Mouse (Mus musculus) T-helper 1 cell (primary cell): Measurements from ENCODE around the gene Ccdc142.

Experiments
- in situ Hi-C: fragments of 300-600 bp; cut with MboI, MseI; formaldehyde crosslinking; loops from one replicate; pipeline ENCODE4 v1.15.1; 2025; ENCODE audit warnings: high pct_unique_total_duplicates

The Ccdc142 gene

GRCm38 (mm10) chr6:83084477-83084876 lies 16.9 kb upstream of the Ccdc142 start:
- in situ Hi-C loops, result no loop called here

- in situ Hi-C loops, result no loop called here
These were observed 15.0 kb upstream of the Ccdc142 start, which contains the start of gene Lbx2 for GRCm38 (mm10) chr6:83086121-83087035. Lbx2 (plus strand) TSS chr6:83086367.

GRCm38 (mm10) chr6:83087205-83087925 lies 14.0 kb upstream of the Ccdc142 start:
- in situ Hi-C loops, result no loop called here

GRCm38 (mm10) chr6:83087926-83088260 lies 13.5 kb upstream of the Ccdc142 start:
- in situ Hi-C loops, result no loop called here

GRCm38 (mm10) chr6:83092416-83093127 lies 8.8 kb upstream of the Ccdc142 start:
- in situ Hi-C loops, result no loop called here

- in situ Hi-C loops, result no loop called here
These were observed 5.4 kb upstream of the Ccdc142 start for GRCm38 (mm10) chr6:83095968-83096367.

- in situ Hi-C loops, result no loop called here
These were observed 3.0 kb upstream of the Ccdc142 start for GRCm38 (mm10) chr6:83098411-83098810.

GRCm38 (mm10) chr6:83101688-83102556 lies 521 bp downstream of the Ccdc142 start:
- in situ Hi-C loops, result loop anchor here (5.0 kb wide), 1 partner anchor 180 kb away; no protein-coding TSS in a partner anchor

- in situ Hi-C loops, result loop anchor here (5.0 kb wide), 1 partner anchor 181 kb away; no protein-coding TSS in a partner anchor
These were observed 1.8 kb downstream of the Ccdc142 start for GRCm38 (mm10) chr6:83103130-83103650.

- in situ Hi-C loops, result loop anchor here (5.0 kb wide), 1 partner anchor 182 kb away; no protein-coding TSS in a partner anchor
These were observed 2.8 kb downstream of the Ccdc142 start for GRCm38 (mm10) chr6:83104158-83104557.

GRCm38 (mm10) chr6:83107566-83108400 lies 6.4 kb downstream of the Ccdc142 start:
- in situ Hi-C loops, result loop anchor here (5.0 kb wide), 1 partner anchor 50 kb away; the partner anchor contains the start of genes 1700003E16Rik and Wdr54

- in situ Hi-C loops, result loop anchor here (5.0 kb wide), 1 partner anchor 48 kb away; the partner anchor contains the start of genes 1700003E16Rik and Wdr54
These were observed 7.6 kb downstream of the Ccdc142 start, which contains the start of gene Mrpl53 for GRCm38 (mm10) chr6:83108762-83109668. Mrpl53 (plus strand) TSS chr6:83109040.

GRCm38 (mm10) chr6:83111510-83112136 lies 10.2 kb downstream of the Ccdc142 start:
- in situ Hi-C loops, result no loop called here

GRCm38 (mm10) chr6:83115011-83115671 lies 13.7 kb downstream of the Ccdc142 start, which contains the start of gene Mogs:
Mogs (plus strand) TSS chr6:83115496.
- in situ Hi-C loops, result no loop called here

GRCm38 (mm10) chr6:83115682-83116372 lies 14.4 kb downstream of the Ccdc142 start:
- in situ Hi-C loops, result no loop called here

GRCm38 (mm10) chr6:83116373-83117164 lies 15.2 kb downstream of the Ccdc142 start:
- in situ Hi-C loops, result no loop called here
